Mouse (Mus musculus) CH12.LX (cell line): ENCODE data around the gene Gls2. TPM values are rescaled to one million over a fixed set of nuclear protein-coding genes. Genes with fewer than 3 reads are reported as not detected.
"Not testable (repeated sequence)": the region's sequence is repeated elsewhere in the genome, so short reads cannot be mapped to it uniquely, and the experiment has no call there.

Experiments used
- DNase-seq: peaks from one replicate; pipeline ENCODE4 v3.0.0-alpha.2; 2013; ENCODE audit errors: extremely low read depth
- H3K27ac ChIP-seq: 2 replicates; pipeline ENCODE4 v1.5.1; 2012; ENCODE audit warnings: low read depth, mild to moderate bottlenecking, control low read depth, moderate library complexity; ENCODE audit not compliant: insufficient read depth
- H3K27me3 ChIP-seq: replicated peaks from 2 replicates; pipeline ENCODE3; 2012; ENCODE audit warnings: inconsistent platforms
- H3K36me3 ChIP-seq, 2 experiments: replicated peaks in 1 of 2; 2 replicates each; pipeline versions ENCODE3 to v1.6.1; 2012; ENCODE audit warnings: inconsistent platforms in 1 of 2, low read length in 1 of 2, mild to moderate bottlenecking in 1 of 2, mixed read lengths in 1 of 2, moderate library complexity in 1 of 2; ENCODE audit not compliant: control insufficient read depth in 1 of 2, insufficient read depth in 1 of 2
- H3K4me1 ChIP-seq, 2 experiments: 2 replicates each; pipeline ENCODE4 v1.6.1; 2012; ENCODE audit warnings: inconsistent platforms in 1 of 2, moderate library complexity in 1 of 2; ENCODE audit not compliant: insufficient read depth in 2 of 2, control insufficient read depth in 1 of 2
- H3K4me2 ChIP-seq: 2 replicates; pipeline ENCODE4 v1.6.1; 2012; ENCODE audit warnings: low read depth, mild to moderate bottlenecking, control low read depth; ENCODE audit not compliant: poor library complexity, insufficient read depth, severe bottlenecking
- H3K4me3 ChIP-seq, 3 experiments: fragments of 150-350 bp in 1 of 3; sonication (generic) in 1 of 3; replicated peaks in 1 of 3; 2 replicates each; pipeline versions ENCODE3 to v1.5.1; 2011 to 2012; ENCODE audit warnings: low read depth in 2 of 3, low read length in 2 of 3, mild to moderate bottlenecking in 2 of 3, moderate library complexity in 2 of 3, control low read depth in 1 of 3, improper control_type of control experiment in 1 of 3, inconsistent platforms in 1 of 3, mixed read lengths in 1 of 3; ENCODE audit not compliant: poor library complexity in 1 of 3
- H3K79me2 ChIP-seq: replicated peaks from 2 replicates; pipeline ENCODE4 v1.6.1; 2012; ENCODE audit warnings: mild to moderate bottlenecking, moderate library complexity; ENCODE audit not compliant: control insufficient read depth, poor library complexity, insufficient read depth, severe bottlenecking; ENCODE audit errors: extremely low read depth
- H3K9ac ChIP-seq: 2 replicates; pipeline ENCODE4 v1.6.1; 2012; ENCODE audit warnings: low read depth, mild to moderate bottlenecking, control low read depth, moderate library complexity; ENCODE audit not compliant: insufficient read depth
- H3K9me3 ChIP-seq: replicated peaks from 2 replicates; pipeline ENCODE3; 2012; ENCODE audit warnings: low read length, inconsistent platforms, mixed read lengths
- BHLHE40 ChIP-seq: IDR thresholded peaks from 2 replicates; pipeline ENCODE4 v1.6.1; 2011; ENCODE audit warnings: mild to moderate bottlenecking, low read depth, low read length, improper control_type of control experiment
- CTCF ChIP-seq, 2 experiments: IDR thresholded peaks in 1 of 2; conservative IDR thresholded peaks in 1 of 2; 2 replicates each; pipeline ENCODE4 v1.5.1; 2011 to 2012; ENCODE audit warnings: low read depth in 2 of 2, low read length in 2 of 2, improper control_type of control experiment in 1 of 2, inconsistent platforms in 1 of 2, mild to moderate bottlenecking in 1 of 2, moderate library complexity in 1 of 2
- EP300 ChIP-seq: IDR thresholded peaks from 2 replicates; pipeline ENCODE4 v1.6.1; 2011; ENCODE audit warnings: low read length, improper control_type of control experiment
- GABPA ChIP-seq: IDR thresholded peaks from 2 replicates; pipeline ENCODE4 v1.6.1; 2012; ENCODE audit warnings: low read depth, low read length, improper control_type of control experiment, inconsistent platforms; ENCODE audit not compliant: insufficient replicate concordance
- HCFC1 ChIP-seq: IDR thresholded peaks from 2 replicates; pipeline ENCODE4 v1.6.1; 2012; ENCODE audit warnings: low read depth, mild to moderate bottlenecking, inconsistent platforms, low read length, improper control_type of control experiment
- JUND ChIP-seq: conservative IDR thresholded peaks from 2 replicates; pipeline ENCODE4 v1.6.1; 2011; ENCODE audit warnings: low read depth, low read length, improper control_type of control experiment
- MAX ChIP-seq: IDR thresholded peaks from 2 replicates; pipeline ENCODE4 v1.6.1; 2011; ENCODE audit warnings: low read length, improper control_type of control experiment
- MAZ ChIP-seq: IDR thresholded peaks from 2 replicates; pipeline ENCODE4 v1.6.1; 2012; ENCODE audit warnings: low read depth, mild to moderate bottlenecking, inconsistent platforms, low read length, improper control_type of control experiment, moderate library complexity
- RAD21 ChIP-seq: IDR thresholded peaks from 2 replicates; pipeline ENCODE4 v1.6.1; 2011; ENCODE audit warnings: low read depth, mild to moderate bottlenecking, low read length, improper control_type of control experiment, moderate library complexity
- SMC3 ChIP-seq: IDR thresholded peaks from 2 replicates; pipeline ENCODE4 v1.6.1; 2011; ENCODE audit warnings: low read depth, low read length, improper control_type of control experiment
- TBP ChIP-seq: conservative IDR thresholded peaks from 2 replicates; pipeline ENCODE4 v1.6.1; 2011; ENCODE audit warnings: low read depth, low read length, improper control_type of control experiment
- TCF12 ChIP-seq: IDR thresholded peaks from 2 replicates; pipeline ENCODE4 v1.6.1; 2014; ENCODE audit warnings: low read depth, mild to moderate bottlenecking, inconsistent platforms, low read length, improper control_type of control experiment
- ZC3H11A ChIP-seq: IDR thresholded peaks from 2 replicates; pipeline ENCODE4 v1.6.1; 2012; ENCODE audit warnings: low read depth, mild to moderate bottlenecking, inconsistent platforms, low read length, improper control_type of control experiment
- ZKSCAN1 ChIP-seq: IDR thresholded peaks from 2 replicates; pipeline ENCODE4 v1.6.1; 2012; ENCODE audit warnings: low read depth, inconsistent platforms, low read length, improper control_type of control experiment, borderline replicate concordance
- ZMIZ1 ChIP-seq: IDR thresholded peaks from 2 replicates; pipeline ENCODE4 v1.6.1; 2012; ENCODE audit warnings: low read depth, mild to moderate bottlenecking, inconsistent platforms, low read length, improper control_type of control experiment
- ZNF384 ChIP-seq: IDR thresholded peaks from 2 replicates; pipeline ENCODE4 v1.6.1; 2012; ENCODE audit warnings: low read depth, low read length, improper control_type of control experiment, inconsistent platforms
- dilution Hi-C: fragments of 300-500 bp; cut with MboI; formaldehyde crosslinking; loops from 2 replicates; pipeline ENCODE4 v1.14.3; 2020; ENCODE audit warnings: low sequenced_read_pairs; ENCODE audit not compliant: extremely low pct_unique_long_range_greater_than_20kb, extremely low pct_ligation_motif_present
- in situ Hi-C: fragments of 300-500 bp; cut with MboI; formaldehyde crosslinking; loops from 3 replicates; pipeline ENCODE4 v1.14.3; 2019; ENCODE audit warnings: low sequenced_read_pairs, low pct_ligation_motif_present, low pct_unique_long_range_greater_than_20kb, mixed read lengths
- polyA plus RNA-seq: library from polyadenylated mRNA; unstranded; fragments of >175 nt; gene quantifications from 2 replicates; pipeline ENCODE4 v1.2.1, GENCODE M21; 2012; ENCODE audit warnings: low read depth; ENCODE audit not compliant: insufficient read length
- total RNA-seq, 2 experiments: library from RNA; depleted of rRNA; stranded (reverse); fragments of 300-350 nt in 1 of 2; fragments of >200 nt in 1 of 2; gene quantifications; 2 replicates each; pipeline ENCODE4 v1.2.3; 2012 to 2014

The Gls2 gene
- total and polyA plus RNA-seq, 3 experiments = 0.86 to 2.2 (median 1.9) TPM

- Histone ChIP-seq H3K9me3 (no peaks in the 10 kb centered on the region), H3K36me3 (peaks cover 0 to 14% of the 10 kb centered on the region in 2 experiments), H3K27ac (no peak overlapping the region), H3K4me3 (peak overlapping the region in 2 of 3 experiments; percentile 1 to 37), H3K9ac (peak overlapping the region; percentile 58), H3K79me2 (peaks cover 16% of the 10 kb centered on the region), H3K27me3 (no peaks in the 10 kb centered on the region), H3K4me2 (peak overlapping the region; percentile 85), H3K4me1 (peaks cover 6 to 27% of the 10 kb centered on the region in 2 experiments)
- dilution Hi-C loops (no loop called here), in situ Hi-C loops (no loop called here)
- TF ChIP-seq TBP (peak; percentile 82), TCF12 (no peak), CTCF (conservative IDR thresholded peaks at IDR 0.05 in 1 of 2, IDR thresholded peaks at IDR 0.05 in 1 of 2; ENCODE audit: low read depth in 2 of 2, low read length in 2 of 2) (peak; percentile 77 to 78), BHLHE40 (no peak), ZNF384 (peak; percentile 87), MAX (no peak), SMC3 (peak; percentile 50), JUND (peak; percentile 63), RAD21 (peak; percentile 72)
- peak; percentile 69 for DNase-seq
Measured at GRCm38 (mm10) chr10:128212871-128213323, 18.6 kb downstream of the Gls2 start.

GRCm38 (mm10) chr10:128214112-128214511 is 19.9 kb downstream of the Gls2 start:
- dilution Hi-C loops, H3K27ac ChIP-seq, H3K9me3 ChIP-seq, in situ Hi-C loops, H3K27me3 ChIP-seq, H3K9ac ChIP-seq, H3K4me3 ChIP-seq, DNase-seq, H3K36me3 ChIP-seq, H3K4me2 ChIP-seq: not testable (repeated sequence)
- TF ChIP-seq TBP = peak; percentile 92
- peaks cover 16% of the 10 kb centered on the region for H3K79me2 ChIP-seq
- peaks cover 5 to 18% of the 10 kb centered on the region in 2 experiments for H3K4me1 ChIP-seq

GRCm38 (mm10) chr10:128214981-128215380 is 20.7 kb downstream of the Gls2 start:
- dilution Hi-C loops (no loop called here), in situ Hi-C loops (no loop called here)

More at GRCm38 (mm10) chr10:128214981-128215380, 20.7 kb downstream of the Gls2 start:
- peaks cover 0 to 7% of the 10 kb centered on the region in 2 experiments for H3K36me3 ChIP-seq
- H3K27ac ChIP-seq = no peak overlapping the region
- no peak overlapping the region for H3K4me2 ChIP-seq
- H3K9ac ChIP-seq = no peak overlapping the region
- H3K9me3 ChIP-seq = no peaks in the 10 kb centered on the region
- no peaks in the 10 kb centered on the region for H3K27me3 ChIP-seq
- TF ChIP-seq EP300 = no peak
- TF ChIP-seq HCFC1 = no peak
- TF ChIP-seq ZKSCAN1 = no peak
- no peak for TF ChIP-seq MAZ
- TF ChIP-seq CTCF (conservative IDR thresholded peaks at IDR 0.05 in 1 of 2, IDR thresholded peaks at IDR 0.05 in 1 of 2; ENCODE audit: low read depth in 2 of 2, low read length in 2 of 2) = peak in 1 of 2 experiments; percentile 33; a peak in 1 of 4 replicates
- TF ChIP-seq ZC3H11A = no peak
- no peak for TF ChIP-seq ZMIZ1
- no peak for TF ChIP-seq GABPA
- 0 out of 2 replicates have a peak, but pooled peaks have one; percentile 6 for TF ChIP-seq SMC3
- TF ChIP-seq RAD21 = peak; percentile 8
- no peak for TF ChIP-seq MAX
- peaks cover 3 to 9% of the 10 kb centered on the region in 2 experiments for H3K4me1 ChIP-seq
- peaks cover 14% of the 10 kb centered on the region for H3K79me2 ChIP-seq
- H3K4me3 ChIP-seq = no peak overlapping the region
- no peak for DNase-seq
